Mouse (Mus musculus) thymus, adult 2 months (tissue): ENCODE measurements around the gene Hoxd12. TPM values are rescaled to one million over a fixed set of nuclear protein-coding genes. Genes with fewer than 3 reads are reported as not detected.

Source experiments
- DNase-seq: peaks from one replicate; pipeline ENCODE4 v3.0.0; 2021
- H3K27ac ChIP-seq: fragments of 200-500 bp; 2 replicates; pipeline ENCODE4 v1.5.1; 2012; ENCODE audit warnings: low read length, control low read depth; ENCODE audit not compliant: control insufficient read depth, insufficient read depth
- H3K27me3 ChIP-seq: fragments of 200-500 bp; 2 replicates; pipeline ENCODE4 v1.6.1; 2012; ENCODE audit warnings: mild to moderate bottlenecking, low read length, moderate library complexity, mixed read lengths; ENCODE audit not compliant: control insufficient read depth, insufficient read depth
- H3K36me3 ChIP-seq: fragments of 200-500 bp; 2 replicates; pipeline ENCODE4 v1.6.1; 2012; ENCODE audit warnings: mild to moderate bottlenecking, low read length, moderate library complexity; ENCODE audit not compliant: control insufficient read depth, insufficient read depth
- H3K4me1 ChIP-seq: fragments of 200-500 bp; replicated peaks from 2 replicates; pipeline ENCODE4 v1.6.1; 2012; ENCODE audit warnings: low read length; ENCODE audit not compliant: control insufficient read depth, insufficient read depth
- H3K4me3 ChIP-seq: fragments of 200-500 bp; 2 replicates; pipeline ENCODE4 v1.5.1; 2012; ENCODE audit warnings: mild to moderate bottlenecking, low read length, control low read depth, moderate library complexity; ENCODE audit not compliant: control insufficient read depth, insufficient read depth
- CTCF ChIP-seq: fragments of 200-500 bp; IDR thresholded peaks from 2 replicates; pipeline ENCODE4 v1.5.1; 2012; ENCODE audit warnings: mild to moderate bottlenecking, control low read depth, low read length, moderate library complexity, borderline replicate concordance; ENCODE audit not compliant: control insufficient read depth, poor library complexity, insufficient read depth; ENCODE audit errors: extremely low read depth
- POLR2A ChIP-seq: fragments of 200-500 bp; IDR thresholded peaks from 2 replicates; pipeline ENCODE4 v1.6.1; 2012; ENCODE audit warnings: mild to moderate bottlenecking, low read length, control low read depth, moderate library complexity; ENCODE audit not compliant: control insufficient read depth, poor library complexity, insufficient read depth; ENCODE audit errors: extremely low read depth
- WGBS: fragments of 180-500 bp; shearing (Covaris S2); methylation state at CpG from one replicate; pipeline ENCODE4 v1.1.7; 2018; 5-methylcytosine and 5-hydroxymethylcytosine counted together
- polyA plus RNA-seq: library from polyadenylated mRNA; depleted of rRNA; stranded (reverse); fragments of >200 nt; gene quantifications from 2 replicates; pipeline ENCODE4 v1.2.3, GENCODE M21; 2012; rRNA removed

The Hoxd12 gene
- not detected in 2 replicates for polyA plus RNA-seq

DNA sequence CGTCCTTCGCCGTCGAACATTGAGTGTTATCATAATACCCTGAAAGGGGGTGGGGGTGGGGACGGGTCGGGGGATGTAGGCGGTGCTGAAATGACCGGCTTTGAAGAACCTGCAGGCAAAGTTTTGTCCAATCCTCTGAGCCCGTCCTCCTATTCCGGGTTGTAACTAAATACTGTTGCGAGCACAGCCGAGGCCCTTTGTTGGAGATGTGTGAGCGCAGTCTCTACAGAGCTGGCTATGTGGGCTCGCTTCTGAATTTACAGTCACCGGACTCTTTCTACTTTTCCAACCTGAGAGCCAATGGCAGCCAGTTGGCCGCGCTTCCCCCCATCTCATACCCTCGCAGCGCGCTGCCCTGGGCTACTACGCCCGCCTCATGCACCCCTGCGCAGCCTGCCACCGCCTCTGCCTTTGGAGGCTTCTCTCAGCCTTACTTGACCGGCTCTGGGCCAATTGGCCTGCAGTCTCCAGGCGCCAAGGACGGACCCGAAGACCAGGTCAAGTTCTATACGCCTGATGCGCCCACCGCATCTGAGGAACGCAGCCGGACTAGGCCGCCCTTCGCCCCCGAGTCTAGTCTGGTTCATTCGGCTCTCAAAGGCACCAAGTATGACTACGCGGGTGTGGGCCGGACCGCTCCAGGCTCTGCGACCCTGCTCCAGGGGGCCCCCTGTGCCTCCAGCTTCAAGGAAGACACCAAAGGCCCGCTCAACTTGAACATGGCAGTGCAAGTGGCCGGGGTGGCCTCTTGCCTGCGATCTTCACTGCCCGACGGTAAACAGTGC, at the start of gene Hoxd12:
Gene Hoxd12 (plus strand): TSS at position 133 of the 785 bp plus-strand sequence.
- Histone ChIP-seq H3K27me3 (peaks cover 40% of the 10 kb centered on the region), H3K36me3 (no peaks in the 10 kb centered on the region), H3K4me3 (no peak within 1 kb of the TSS), H3K27ac (no peak within 1 kb of the TSS), H3K4me1 (no peaks in the 10 kb centered on the region)
- no peak for DNase-seq
- 15% methylated on average over 47 of the region's 47 CpGs for WGBS
- no peak for TF ChIP-seq POLR2A
- TF ChIP-seq CTCF: no peak

DNA sequence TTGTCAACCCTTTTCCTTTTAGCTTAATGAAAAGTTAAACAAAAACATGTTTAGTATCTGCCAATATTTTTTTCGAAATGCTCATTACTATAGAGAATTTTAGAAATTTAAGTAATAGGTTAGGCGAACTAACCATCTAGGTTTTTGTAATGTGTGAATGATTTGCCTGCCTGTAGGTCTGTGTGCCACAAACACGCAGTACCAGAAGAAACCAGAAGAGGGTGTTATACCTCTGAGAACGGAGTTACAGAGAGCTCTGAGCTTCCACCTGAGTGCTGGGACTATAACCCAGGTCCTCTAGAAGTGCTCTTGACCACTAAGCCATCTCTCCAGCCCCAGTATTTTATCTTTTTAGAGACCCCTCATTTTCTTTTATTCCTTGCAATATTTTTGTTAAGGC, 39.4 kb upstream of the Hoxd12 start:
- Histone ChIP-seq H3K27ac (no peak overlapping the region), H3K27me3 (no peaks in the 10 kb centered on the region), H3K36me3 (no peaks in the 10 kb centered on the region), H3K4me3 (no peak overlapping the region), H3K4me1 (no peaks in the 10 kb centered on the region)
- DNase-seq: no peak
- TF ChIP-seq CTCF (no peak), POLR2A (no peak)
- WGBS: 81% methylated on average over 4 of the region's 4 CpGs

DNA sequence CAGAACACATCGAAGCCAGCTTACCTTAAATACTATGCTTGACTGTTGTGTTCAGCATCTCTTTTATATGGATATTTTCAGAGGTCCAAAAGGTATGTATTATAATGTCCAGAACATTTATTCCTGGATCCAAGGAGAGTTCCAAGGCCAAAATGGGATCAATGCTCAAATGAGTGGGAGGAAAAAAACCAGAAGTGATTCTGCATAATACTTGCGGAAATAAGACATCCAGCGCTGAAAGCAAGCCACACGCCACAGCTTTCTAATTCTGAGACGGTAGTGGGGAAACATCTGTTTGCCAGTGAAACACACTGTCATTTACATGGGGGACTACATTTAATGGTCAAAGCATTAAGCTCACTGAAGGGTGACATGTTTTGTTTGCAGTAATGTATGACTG, 32.4 kb upstream of the Hoxd12 start:
- 19% methylated on average over 5 of the region's 5 CpGs for WGBS
- TF ChIP-seq CTCF (no peak), POLR2A (no peak)
- no peak overlapping the region for H3K4me3 ChIP-seq
- no peaks in the 10 kb centered on the region for H3K4me1 ChIP-seq
- DNase-seq: no peak
- no peak overlapping the region for H3K27ac ChIP-seq
- H3K27me3 ChIP-seq: peaks cover 6% of the 10 kb centered on the region; the same call in 1 of the 2 replicates
- no peaks in the 10 kb centered on the region for H3K36me3 ChIP-seq

- Histone ChIP-seq H3K4me3 (no peak overlapping the region), H3K27ac (no peak overlapping the region), H3K36me3 (no peaks in the 10 kb centered on the region), H3K4me1 (no peaks in the 10 kb centered on the region), H3K27me3 (peaks cover 20% of the 10 kb centered on the region)
- TF ChIP-seq CTCF (no peak), POLR2A (no peak)
- 87% methylated on average over 3 of the region's 3 CpGs for WGBS
- no peak for DNase-seq
Observed at GRCm38 (mm10) chr2:74645631-74646030, 29.2 kb upstream of the Hoxd12 start.

DNA sequence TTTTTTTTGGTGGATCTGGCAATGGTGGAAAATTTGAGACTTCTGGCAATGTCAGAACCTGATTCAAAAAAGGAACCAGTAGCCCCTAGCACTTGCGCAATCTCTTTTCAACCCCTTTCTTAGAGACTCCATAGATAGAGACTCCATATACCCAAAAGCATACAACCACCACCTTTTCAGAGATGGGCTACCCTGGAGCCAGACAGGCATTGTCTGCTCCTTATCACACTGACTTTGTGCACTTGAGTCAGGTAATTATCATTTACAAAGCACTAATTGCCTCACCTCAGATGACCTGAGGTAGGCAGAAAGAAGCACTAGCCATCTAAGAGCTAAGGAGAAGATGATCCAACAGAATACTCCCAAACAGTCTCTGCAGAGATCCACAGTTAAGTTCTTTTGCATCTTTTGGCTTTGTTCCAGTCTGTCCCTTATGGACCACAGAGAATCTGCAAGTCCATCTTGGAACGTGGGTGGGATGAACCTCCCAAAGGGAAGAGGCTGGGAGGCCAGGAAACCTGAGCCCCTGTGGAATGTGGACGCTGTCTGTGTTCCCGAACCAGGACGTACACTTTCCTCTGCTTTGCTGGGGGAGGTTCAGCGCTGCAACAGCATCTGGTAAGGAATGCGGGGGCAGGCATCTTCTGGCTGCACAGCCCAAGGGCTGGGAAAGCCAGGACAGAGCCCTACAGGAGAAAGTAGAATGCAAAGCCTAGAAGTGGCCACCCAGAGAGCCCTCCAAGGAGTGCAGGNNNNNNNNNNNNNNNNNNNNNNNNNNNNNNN, 27.5 kb upstream of the Hoxd12 start:
- Histone ChIP-seq H3K36me3 (no peaks in the 10 kb centered on the region), H3K4me1 (no peaks in the 10 kb centered on the region), H3K27ac (no peak overlapping the region), H3K27me3 (peaks cover 21% of the 10 kb centered on the region), H3K4me3 (no peak overlapping the region)
- TF ChIP-seq POLR2A: no peak
- no peak for TF ChIP-seq CTCF
- WGBS: 35% methylated on average over 7 of the region's 7 CpGs
- DNase-seq: no peak

GRCm38 (mm10) chr2:74652996-74653340, 21.8 kb upstream of the Hoxd12 start:
- H3K27ac ChIP-seq: no peak overlapping the region
- peaks cover 30% of the 10 kb centered on the region for H3K27me3 ChIP-seq
- no peak overlapping the region for H3K4me3 ChIP-seq
- TF ChIP-seq CTCF: no peak
- no peak for TF ChIP-seq POLR2A
- no peaks in the 10 kb centered on the region for H3K4me1 ChIP-seq
- H3K36me3 ChIP-seq: no peaks in the 10 kb centered on the region
- 50% methylated on average over 2 of the region's 2 CpGs for WGBS
- no peak for DNase-seq
